Mouse (Mus musculus) kidney, postnatal 0 days (tissue): Measurements from ENCODE around the gene Gm45837. TPM values are rescaled to one million over a fixed set of nuclear protein-coding genes. Genes with fewer than 3 reads are reported as not detected.

Experiments
- ATAC-seq: fragments of 200-750 bp; cut with Nextera tagmentation; replicated peaks from 2 replicates; pipeline ENCODE4 v1.8.0; 2017; ENCODE audit warnings: low read depth, moderate number of reproducible peaks, moderate TSS enrichment, moderate library complexity; ENCODE audit not compliant: low FRiP score
- DNase-seq: peaks from one replicate; pipeline ENCODE4 v3.0.0-alpha.2; 2016; ENCODE audit warnings: low spot score
- H3K27ac ChIP-seq: fragments of 300-500 bp; sonication (generic); 2 replicates; pipeline ENCODE4 v1.5.1; 2014; ENCODE audit warnings: mild to moderate bottlenecking
- H3K27me3 ChIP-seq: fragments of 300-500 bp; sonication (generic); 2 replicates; pipeline ENCODE4 v1.6.1; 2014; ENCODE audit warnings: low read length, mixed read lengths; ENCODE audit not compliant: insufficient read depth
- H3K36me3 ChIP-seq: fragments of 300-500 bp; sonication (generic); 2 replicates; pipeline ENCODE4 v1.6.1; 2014; ENCODE audit warnings: low read length, mixed read lengths; ENCODE audit not compliant: insufficient read depth
- H3K4me1 ChIP-seq: fragments of 300-500 bp; sonication (generic); replicated peaks from 2 replicates; pipeline ENCODE4 v1.6.1; 2014; ENCODE audit warnings: antibody characterized with exemption, low read length, mixed read lengths; ENCODE audit not compliant: insufficient read depth
- H3K4me2 ChIP-seq: fragments of 300-500 bp; sonication (generic); 2 replicates; pipeline ENCODE4 v1.6.1; 2014; ENCODE audit warnings: mild to moderate bottlenecking, low read length, moderate library complexity, mixed read lengths
- H3K4me3 ChIP-seq: fragments of 300-500 bp; sonication (generic); replicated peaks from 2 replicates; pipeline ENCODE4 v1.5.1; 2014; ENCODE audit warnings: low read depth, low read length
- H3K9ac ChIP-seq: fragments of 300-500 bp; sonication (generic); 2 replicates; pipeline ENCODE4 v1.6.1; 2014; ENCODE audit warnings: low read depth, low read length
- H3K9me3 ChIP-seq: fragments of 300-500 bp; sonication (generic); replicated peaks from 2 replicates; pipeline ENCODE4 v1.6.1; 2016; ENCODE audit warnings: low read length, inconsistent platforms, mixed read lengths
- CTCF ChIP-seq: IDR thresholded peaks from 2 replicates; pipeline ENCODE4 v1.5.1; 2016; ENCODE audit warnings: antibody characterized with exemption, low read depth, mild to moderate bottlenecking, moderate library complexity
- WGBS: fragments of 180-500 bp; shearing (Covaris S2); extraction: QIAGEN DNeasy Blood & Tissue Kit; methylation state at CpG from one replicate; pipeline ENCODE4 v1.1.7; 2014; 5-methylcytosine and 5-hydroxymethylcytosine counted together
- polyA plus RNA-seq: library from polyadenylated mRNA; unstranded; fragments of >200 nt; fragmentation: Nextera tagmentation; extraction: Ambion mirVana; gene quantifications from 2 replicates; pipeline ENCODE4 v1.2.1, GENCODE M21; 2015

The Gm45837 gene
- polyA plus RNA-seq, 1 experiment from 2014 or later: 4.5 TPM

- Histone ChIP-seq H3K4me2 (no peak overlapping the region), H3K9ac (no peak overlapping the region), H3K4me3 (no peak overlapping the region), H3K4me1 (no peaks in the 10 kb centered on the region), H3K9me3 (no peaks in the 10 kb centered on the region), H3K36me3 (no peaks in the 10 kb centered on the region), H3K27me3 (no peaks in the 10 kb centered on the region), H3K27ac (no peak overlapping the region)
- TF ChIP-seq CTCF: no peak
- no peak for DNase-seq
- 48% methylated on average over 8 of the region's 8 CpGs for WGBS
- ATAC-seq: no peak
Observed at GRCm38 (mm10) chr7:101537541-101537940, 126.9 kb downstream of the Gm45837 start.

GRCm38 (mm10) chr7:101538141-101538933, 127.7 kb downstream of the Gm45837 start:
- Histone ChIP-seq H3K4me1 (no peaks in the 10 kb centered on the region), H3K9ac (no peak overlapping the region), H3K4me2 (peak overlapping the region; percentile 6; the same call in 1 of the 2 replicates), H3K9me3 (no peaks in the 10 kb centered on the region), H3K27ac (no peak overlapping the region), H3K36me3 (no peaks in the 10 kb centered on the region), H3K4me3 (no peak overlapping the region), H3K27me3 (no peaks in the 10 kb centered on the region)
- peak; percentile 69 for TF ChIP-seq CTCF
- ATAC-seq (no peak; the same call in 1 of the 2 replicates), DNase-seq (peak; percentile 73)
- WGBS: 27% methylated on average over 14 of the region's 14 CpGs

- Histone ChIP-seq H3K27me3 (no peaks in the 10 kb centered on the region), H3K9me3 (no peaks in the 10 kb centered on the region), H3K36me3 (no peaks in the 10 kb centered on the region), H3K4me2 (no peak overlapping the region), H3K27ac (no peak overlapping the region), H3K4me3 (no peak overlapping the region), H3K4me1 (no peaks in the 10 kb centered on the region), H3K9ac (no peak overlapping the region)
- DNase-seq: no peak
- ATAC-seq: no peak
- no peak for TF ChIP-seq CTCF
- 46% methylated on average over 9 of the region's 9 CpGs for WGBS
Observed at GRCm38 (mm10) chr7:101539774-101540173, 129.1 kb downstream of the Gm45837 start.

GRCm38 (mm10) chr7:101540684-101541083, 130.0 kb downstream of the Gm45837 start:
- Histone ChIP-seq H3K4me2 (no peak overlapping the region), H3K27ac (no peak overlapping the region), H3K9ac (no peak overlapping the region), H3K9me3 (no peaks in the 10 kb centered on the region), H3K36me3 (no peaks in the 10 kb centered on the region), H3K4me3 (no peak overlapping the region), H3K4me1 (no peaks in the 10 kb centered on the region), H3K27me3 (no peaks in the 10 kb centered on the region)
- DNase-seq (peak; percentile 22), ATAC-seq (no peak)
- 64% methylated on average over 5 of the region's 5 CpGs for WGBS
- no peak for TF ChIP-seq CTCF

- H3K9ac ChIP-seq: no peak overlapping the region
- DNase-seq (peak; percentile 86), ATAC-seq (no peak)
- H3K4me2 ChIP-seq: peak overlapping the region; percentile 46
- no peak overlapping the region for H3K27ac ChIP-seq
- no peaks in the 10 kb centered on the region for H3K36me3 ChIP-seq
- no peaks in the 10 kb centered on the region for H3K27me3 ChIP-seq
- no peaks in the 10 kb centered on the region for H3K4me1 ChIP-seq
- H3K4me3 ChIP-seq: 0 out of 2 replicates have a peak overlapping the region, but pooled peaks have one; percentile 7
- peak; percentile 84 for TF ChIP-seq CTCF
- WGBS: 4% methylated on average over 11 of the region's 11 CpGs
- no peaks in the 10 kb centered on the region for H3K9me3 ChIP-seq
Observed at GRCm38 (mm10) chr7:101541132-101541531, 130.4 kb downstream of the Gm45837 start.

GRCm38 (mm10) chr7:101541734-101542133, 131.0 kb downstream of the Gm45837 start:
- ATAC-seq (no peak), DNase-seq (no peak)
- Histone ChIP-seq H3K9me3 (no peaks in the 10 kb centered on the region), H3K27ac (no peak overlapping the region), H3K9ac (no peak overlapping the region), H3K4me1 (no peaks in the 10 kb centered on the region), H3K36me3 (no peaks in the 10 kb centered on the region), H3K4me3 (no peak overlapping the region), H3K27me3 (no peaks in the 10 kb centered on the region), H3K4me2 (peak overlapping the region; percentile 46)
- 58% methylated on average over 10 of the region's 10 CpGs for whole genome bisulfite sequencing
- no peak for TF ChIP-seq CTCF

- H3K27me3 ChIP-seq: no peaks in the 10 kb centered on the region
- H3K4me1 ChIP-seq: no peaks in the 10 kb centered on the region
- no peak for DNase-seq
- WGBS: 87% methylated on average over 3 of the region's 3 CpGs
- no peak overlapping the region for H3K4me3 ChIP-seq
- H3K9ac ChIP-seq: no peak overlapping the region
- TF ChIP-seq CTCF: no peak
- ATAC-seq: no peak
- no peak overlapping the region for H3K4me2 ChIP-seq
- H3K36me3 ChIP-seq: no peaks in the 10 kb centered on the region
- H3K27ac ChIP-seq: no peak overlapping the region
- no peaks in the 10 kb centered on the region for H3K9me3 ChIP-seq
Observed at GRCm38 (mm10) chr7:101547651-101548050, 137.0 kb downstream of the Gm45837 start.
